Mouse (Mus musculus) kidney, adult 2 months (tissue): ENCODE results near the gene Arhgef10l.

Source experiments
- CTCF ChIP-seq: fragments of 200-500 bp; conservative IDR thresholded peaks from 2 replicates; pipeline ENCODE4 v1.5.1; 2011; ENCODE audit warnings: low read depth, mild to moderate bottlenecking, control low read depth, low read length, moderate library complexity, mixed read lengths; ENCODE audit not compliant: insufficient read depth, insufficient read length
- POLR2A ChIP-seq: fragments of 200-500 bp; IDR thresholded peaks from one replicate; pipeline ENCODE4 v1.6.1; 2011; ENCODE audit warnings: low read depth, low read length, control low read depth

DNA sequence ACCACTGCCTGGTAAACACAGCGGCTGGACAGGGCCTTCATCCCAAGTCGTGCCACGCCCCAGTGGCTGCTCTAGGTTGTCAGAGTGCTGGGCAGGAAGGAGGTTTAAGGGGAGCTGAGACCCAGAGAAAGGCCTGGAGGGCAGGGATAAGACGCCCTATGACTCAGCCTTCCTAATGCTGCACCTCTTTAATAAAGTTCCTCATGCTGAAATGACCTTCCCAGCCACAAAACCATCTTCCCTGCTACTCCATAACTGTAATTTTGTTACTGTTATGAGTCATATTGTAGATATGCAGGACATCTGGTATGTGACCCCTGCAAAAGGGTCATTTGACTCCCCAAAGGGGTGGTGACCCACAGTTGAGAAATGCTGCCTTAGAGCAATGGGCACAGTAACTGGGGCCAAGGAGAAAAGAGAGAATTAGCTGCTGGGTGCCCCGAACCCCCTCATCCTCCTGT is 128.2 kb downstream of the Arhgef10l start:
- TF ChIP-seq POLR2A: no peak
- TF ChIP-seq CTCF: no peak
